Comparison of ENCODE assay signal across 15 mouse cellular contexts in genomic region chr11:73193047-73193446, GRCm38 (mm10). TPM values are rescaled to one million over a fixed set of nuclear protein-coding genes. Genes with fewer than 3 reads are reported as not detected.
DNase-seq lines count a peak whose midpoint lies in the region; ATAC-seq and TF ChIP-seq lines count a peak whose summit lies in the region.
"Had no signal": no experiment of that assay in that cellular context is flagged by ENCODE, and none has a peak within 500 bp of the region (broad histone marks: within the 10 kb centered on the region; RNA-seq: fewer than 3 reads in every experiment).

No protein-coding gene starts in this region.

- ATAC-seq in frontal cortex, adult (ENCODE audit: low TSS enrichment) = peak; percentile 62
- no peak for ATAC-seq in kidney, embryonic 16.5 days (ENCODE audit: low FRiP score, low TSS enrichment)
- no peak for ATAC-seq in midbrain, embryonic 13.5 days
- ATAC-seq: forebrain, embryonic 15.5 days; inflammation-experienced regulatory T-cells, adult 6 months had no signal

- H3K36me3 ChIP-seq in megakaryocyte, embryonic 14.5 days (replicated peaks; ENCODE audit: low read length) = peaks cover 74% of the 10 kb centered on the region
- H3K36me3 ChIP-seq in kidney, embryonic 16.5 days (ENCODE audit: insufficient read depth, low read length) = peaks cover 20% of the 10 kb centered on the region
- H3K36me3 ChIP-seq in midbrain, embryonic 13.5 days = peaks cover 60% of the 10 kb centered on the region

- H3K9me3 ChIP-seq in megakaryocyte, embryonic 14.5 days = no peaks in the 10 kb centered on the region
- no peaks in the 10 kb centered on the region for H3K9me3 ChIP-seq in kidney, embryonic 16.5 days (ENCODE audit: low read length)
- H3K9me3 ChIP-seq in midbrain, embryonic 13.5 days = no peaks in the 10 kb centered on the region
- H3K9me3 ChIP-seq: embryonic facial prominence, embryonic 15.5 days; forebrain, embryonic 15.5 days had no signal

- no peak for DNase-seq in frontal cortex, postnatal 25 days (ENCODE audit: low spot score in 2 of 2)
- DNase-seq in MN1 (ENCODE audit: low spot score) = peak; percentile 47
- DNase-seq in cerebellum, adult 2 months = peak; percentile 72 to 89
- DNase-seq in testis, postnatal 14 days (ENCODE audit: low spot score) = no peak
- DNase-seq: kidney, postnatal 10 days; spleen, adult 18-20 months had no signal

- peak overlapping the region; percentile 97 for H3K27ac ChIP-seq in cerebellum, adult 2 months (ENCODE audit: insufficient read depth, low read length)
- no peak overlapping the region for H3K27ac ChIP-seq in kidney, embryonic 16.5 days (ENCODE audit: low read length)
- H3K27ac ChIP-seq in midbrain, embryonic 13.5 days = no peak overlapping the region
- H3K27ac ChIP-seq: embryonic facial prominence, embryonic 15.5 days; forebrain, embryonic 15.5 days; left cerebral cortex, adult 2 months had no signal

- 5% methylated on average over 6 of the region's 6 CpGs for WGBS in cerebellum, adult 2 months
- 75% methylated on average over 6 of the region's 6 CpGs for WGBS in kidney, embryonic 16.5 days
- WGBS in midbrain, embryonic 13.5 days = 82% methylated on average over 6 of the region's 6 CpGs

- no peak for TF ChIP-seq POLR2A in cerebellum, adult 2 months (IDR thresholded peaks at IDR 0.05; ENCODE audit: borderline replicate concordance, insufficient read depth, low read length)

- no peak overlapping the region for H3K4me3 ChIP-seq in cerebellum, adult 2 months (replicated peaks; ENCODE audit: insufficient read depth, low read depth, low read length)
- peak overlapping the region; percentile 11 for H3K4me3 ChIP-seq in megakaryocyte, embryonic 14.5 days (replicated peaks)
- H3K4me3 ChIP-seq in kidney, embryonic 16.5 days (ENCODE audit: low read length) = no peak overlapping the region
- H3K4me3 ChIP-seq in midbrain, embryonic 13.5 days (replicated peaks) = no peak overlapping the region
- H3K4me3 ChIP-seq: embryonic facial prominence, embryonic 15.5 days; forebrain, embryonic 15.5 days; left cerebral cortex, adult 2 months had no signal

- peaks cover 22% of the 10 kb centered on the region for H3K4me1 ChIP-seq in cerebellum, adult 2 months (ENCODE audit: control insufficient read depth, insufficient read depth, low read length)
- peaks cover 35% of the 10 kb centered on the region for H3K4me1 ChIP-seq in megakaryocyte, embryonic 14.5 days
- H3K4me1 ChIP-seq in kidney, embryonic 16.5 days (ENCODE audit: insufficient read depth, low read length) = 0 out of 2 replicates have a peak, but pooled peaks cover 4% of the 10 kb centered on the region
- H3K4me1 ChIP-seq in midbrain, embryonic 13.5 days (replicated peaks) = peaks cover 16% of the 10 kb centered on the region

- H3K9ac ChIP-seq in kidney, embryonic 16.5 days (replicated peaks; ENCODE audit: low read length) = no peak overlapping the region
- H3K9ac ChIP-seq in midbrain, embryonic 13.5 days (replicated peaks) = no peak overlapping the region
- H3K9ac ChIP-seq: embryonic facial prominence, embryonic 15.5 days; forebrain, embryonic 15.5 days had no signal

- TF ChIP-seq CTCF in cerebellum, adult 2 months (IDR thresholded peaks at IDR 0.05; ENCODE audit: borderline replicate concordance, insufficient read depth, low read depth, low read length) = no peak

- no peak overlapping the region for H3K4me2 ChIP-seq in kidney, embryonic 16.5 days (replicated peaks; ENCODE audit: low read depth, low read length)
- no peak overlapping the region for H3K4me2 ChIP-seq in midbrain, embryonic 13.5 days (replicated peaks)
- H3K4me2 ChIP-seq: embryonic facial prominence, embryonic 15.5 days; forebrain, embryonic 15.5 days; liver, embryonic 11.5 days had no signal

- H3K27me3 ChIP-seq in cerebellum, adult 2 months (ENCODE audit: control insufficient read depth, insufficient read depth, low read length) = no peaks in the 10 kb centered on the region
- H3K27me3 ChIP-seq in megakaryocyte, embryonic 14.5 days (replicated peaks) = no peaks in the 10 kb centered on the region
- no peaks in the 10 kb centered on the region for H3K27me3 ChIP-seq in kidney, embryonic 16.5 days (ENCODE audit: insufficient read depth, low read length)
- H3K27me3 ChIP-seq in midbrain, embryonic 13.5 days = no peaks in the 10 kb centered on the region
- H3K27me3 ChIP-seq: embryonic facial prominence, embryonic 15.5 days; forebrain, embryonic 15.5 days had no signal

RNA-seq across cellular contexts. Expression of gene Ctns, which starts 5.8 kb away (rescaled TPM):
- 26.6 and 26.9 TPM in 2 replicates for polyA plus RNA-seq in cerebellum, adult 2 months (2012; rRNA removed)
- 1.3 and 4.1 TPM in 2 replicates for polyA plus RNA-seq in megakaryocyte, embryonic 14.5 days (2012; ENCODE audit: insufficient read depth, low replicate concordance)
- polyA plus RNA-seq in kidney, embryonic 16.5 days (2015; fragmentation: Nextera tagmentation; extraction: Ambion mirVana) = 21.5 and 22.4 TPM in 2 replicates
- polyA plus RNA-seq in midbrain, embryonic 13.5 days (2015; fragmentation: Nextera tagmentation; extraction: Ambion mirVana) = 21.1 and 22.1 TPM in 2 replicates

RNA-seq across cellular contexts. Expression of gene Shpk, which starts 6.2 kb away (rescaled TPM):
- polyA plus RNA-seq in cerebellum, adult 2 months (2012; rRNA removed) = 4.1 and 4.5 TPM in 2 replicates
- polyA plus RNA-seq in megakaryocyte, embryonic 14.5 days (2012; ENCODE audit: insufficient read depth, low replicate concordance) = 0.53 and 1.2 TPM in 2 replicates
- polyA plus RNA-seq in kidney, embryonic 16.5 days (2015; fragmentation: Nextera tagmentation; extraction: Ambion mirVana) = 2.4 and 2.6 TPM in 2 replicates
- 1.7 and 1.8 TPM in 2 replicates for polyA plus RNA-seq in midbrain, embryonic 13.5 days (2015; fragmentation: Nextera tagmentation; extraction: Ambion mirVana)

RNA-seq across cellular contexts. Expression of gene Tax1bp3, which starts 16.2 kb away (rescaled TPM):
- polyA plus RNA-seq in cerebellum, adult 2 months (2012; rRNA removed) = 15.9 and 16.5 TPM in 2 replicates
- 19.3 and 28.8 TPM in 2 replicates for polyA plus RNA-seq in megakaryocyte, embryonic 14.5 days (2012; ENCODE audit: insufficient read depth, low replicate concordance)
- polyA plus RNA-seq in kidney, embryonic 16.5 days (2015; fragmentation: Nextera tagmentation; extraction: Ambion mirVana) = 231 and 251 TPM in 2 replicates
- polyA plus RNA-seq in midbrain, embryonic 13.5 days (2015; fragmentation: Nextera tagmentation; extraction: Ambion mirVana) = 193 and 195 TPM in 2 replicates

RNA-seq across cellular contexts. Expression of gene Emc6, which starts 16.2 kb away (rescaled TPM):
- polyA plus RNA-seq in cerebellum, adult 2 months (2012; rRNA removed) = 78.7 and 80.6 TPM in 2 replicates
- 170 and 286 TPM in 2 replicates for polyA plus RNA-seq in megakaryocyte, embryonic 14.5 days (2012; ENCODE audit: insufficient read depth, low replicate concordance)
- 121 and 123 TPM in 2 replicates for polyA plus RNA-seq in kidney, embryonic 16.5 days (2015; fragmentation: Nextera tagmentation; extraction: Ambion mirVana)
- 122 and 123 TPM in 2 replicates for polyA plus RNA-seq in midbrain, embryonic 13.5 days (2015; fragmentation: Nextera tagmentation; extraction: Ambion mirVana)

RNA-seq across cellular contexts. Expression of gene P2rx5, which starts 32.8 kb away (rescaled TPM):
- 4.5 and 6.2 TPM in 2 replicates for polyA plus RNA-seq in cerebellum, adult 2 months (2012; rRNA removed)
- 0.55 TPM in 1 of 2 replicates, not detected in the other for polyA plus RNA-seq in megakaryocyte, embryonic 14.5 days (2012; ENCODE audit: insufficient read depth, low replicate concordance)
- 0.81 TPM in 2 replicates for polyA plus RNA-seq in kidney, embryonic 16.5 days (2015; fragmentation: Nextera tagmentation; extraction: Ambion mirVana)
- polyA plus RNA-seq in midbrain, embryonic 13.5 days (2015; fragmentation: Nextera tagmentation; extraction: Ambion mirVana) = 0.20 and 0.31 TPM in 2 replicates

Comparison
In these comparisons a context has a peak if more than half of its experiments do, and no peak if none do; other contexts are left out.
1. DNase-seq: peak in MN1 (single experiment) and cerebellum, adult 2 months (2 of 2); none in frontal cortex, postnatal 25 days (0 of 2) and testis, postnatal 14 days (single experiment).